Mouse (Mus musculus): ENCODE measurements at regions not wholly inside any gene's neighbourhood (a gene's known extent, or its start where the extent isn't known, plus 50 kb on each side); places are given as distances from the start of the nearest gene placed in this dataset.
"Not testable (repeated sequence)": the region's sequence is repeated elsewhere in the genome, so short reads cannot be mapped to it uniquely, and the experiment has no call there.

GRCm38 (mm10) chr14:83861736-83862135 lies 581.6 kb upstream of the Pcdh17 start:
- no peak for DNase-seq (ENCODE audit: low spot score)

GRCm38 (mm10) chr14:83862653-83863052 lies 580.7 kb upstream of the Pcdh17 start:
- no peak for DNase-seq (ENCODE audit: low spot score)

GRCm38 (mm10) chr14:83886393-83886792 lies 557.0 kb upstream of the Pcdh17 start:
- DNase-seq (ENCODE audit: low spot score): no peak

- not testable (repeated sequence) for DNase-seq (ENCODE audit: low spot score)
These were observed 542.7 kb upstream of the Pcdh17 start for GRCm38 (mm10) chr14:83900711-83901110.

- no peak for DNase-seq (ENCODE audit: low spot score)
These were observed 500.3 kb upstream of the Pcdh17 start for GRCm38 (mm10) chr14:83943101-83943500.

- peak; percentile 39 for DNase-seq (ENCODE audit: low spot score)
These were observed 499.2 kb upstream of the Pcdh17 start for GRCm38 (mm10) chr14:83944176-83944575.

- DNase-seq (ENCODE audit: low spot score): no peak
These were observed 493.7 kb upstream of the Pcdh17 start for GRCm38 (mm10) chr14:83949696-83950095.

GRCm38 (mm10) chr14:83959111-83959510 lies 484.3 kb upstream of the Pcdh17 start:
- DNase-seq (ENCODE audit: low spot score): no peak

- no peak for DNase-seq (ENCODE audit: low spot score)
These were observed 459.8 kb upstream of the Pcdh17 start for GRCm38 (mm10) chr14:83983566-83983965.
